Mouse (Mus musculus) bone marrow, adult 2 months (tissue): ENCODE data around the gene Crtc3.

Experiments used
- CTCF ChIP-seq: fragments of 200-500 bp; IDR thresholded peaks from 2 replicates; pipeline ENCODE4 v1.5.1; 2011; ENCODE audit warnings: low read length, control low read depth; ENCODE audit not compliant: control insufficient read depth, insufficient read depth
- POLR2A ChIP-seq: fragments of 200-500 bp; IDR thresholded peaks from 2 replicates; pipeline ENCODE4 v1.6.1; 2011; ENCODE audit warnings: low read depth, mild to moderate bottlenecking, control low read depth, low read length, borderline replicate concordance; ENCODE audit not compliant: control insufficient read depth

DNA sequence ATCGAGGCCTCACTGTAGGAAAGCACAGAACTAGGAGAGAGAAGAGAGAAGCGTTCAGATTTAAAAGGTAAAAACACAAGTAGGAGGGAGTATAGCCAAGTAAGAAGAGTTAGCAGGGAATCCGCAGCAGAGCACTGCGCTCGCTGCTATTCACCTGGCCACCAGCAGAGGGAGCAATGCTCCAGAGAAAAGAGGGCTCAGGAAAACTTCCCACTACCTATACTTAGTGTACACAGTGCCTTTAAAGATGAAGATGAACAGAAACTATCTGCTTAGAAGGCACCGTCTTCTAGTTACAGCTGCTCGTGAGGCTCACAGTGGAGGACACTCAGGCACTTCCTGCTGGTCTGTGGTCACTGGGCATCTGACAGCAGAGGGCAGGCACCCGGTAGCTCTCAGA lies 41.0 kb upstream of the Crtc3 start:
- TF ChIP-seq CTCF = peak; percentile 79
- no peak for TF ChIP-seq POLR2A
